Mouse (Mus musculus) kidney, adult 2 months (tissue): ENCODE measurements around the gene Kcnk13.

ENCODE experiments used
- CTCF ChIP-seq: fragments of 200-500 bp; conservative IDR thresholded peaks from 2 replicates; pipeline ENCODE4 v1.5.1; 2011; ENCODE audit warnings: low read depth, mild to moderate bottlenecking, control low read depth, low read length, moderate library complexity, mixed read lengths; ENCODE audit not compliant: insufficient read depth, insufficient read length
- POLR2A ChIP-seq: fragments of 200-500 bp; IDR thresholded peaks from one replicate; pipeline ENCODE4 v1.6.1; 2011; ENCODE audit warnings: low read depth, low read length, control low read depth

- TF ChIP-seq CTCF (no peak), POLR2A (no peak)
Measured at GRCm38 (mm10) chr12:99939179-99939578, 25.1 kb upstream of the Kcnk13 start.
